In the genomic region with DNA sequence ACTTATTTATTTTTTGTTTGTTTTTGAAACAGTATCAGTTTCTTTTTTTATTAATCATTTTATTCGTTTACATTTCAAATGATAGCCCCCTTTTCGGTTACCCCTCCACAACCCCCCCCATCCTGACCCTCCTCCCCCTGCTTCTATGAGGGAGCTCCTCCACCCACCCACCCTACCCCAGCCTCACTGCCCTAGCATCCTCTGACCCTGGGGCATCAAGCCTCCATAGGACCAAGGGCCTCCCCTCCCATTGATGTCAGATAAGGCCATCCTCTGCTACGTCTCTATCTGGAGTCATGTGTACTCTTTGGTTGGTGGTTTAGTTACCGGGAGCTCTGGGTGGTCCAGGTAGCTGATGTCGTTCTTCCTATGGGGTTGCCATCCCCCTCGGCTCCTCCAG, we compare ENCODE assay signal across 16 mouse cellular contexts.
"Had no signal": no experiment of that assay in that cellular context is flagged by ENCODE, and none has a peak within 500 bp of the region (broad histone marks: within the 10 kb centered on the region; RNA-seq: fewer than 3 reads in every experiment).

No protein-coding gene starts in this region.

- H3K27me3 ChIP-seq: liver, embryonic 15.5 days; megakaryocyte, embryonic 14.5 days; neural tube, embryonic 12.5 days had no signal

- H3K9ac ChIP-seq: liver, embryonic 15.5 days; liver, postnatal 0 days; lung, embryonic 14.5 days; midbrain, embryonic 13.5 days; midbrain, embryonic 15.5 days; neural tube, embryonic 12.5 days had no signal

- H3K4me2 ChIP-seq: liver, embryonic 15.5 days; lung, embryonic 14.5 days; midbrain, embryonic 11.5 days; midbrain, embryonic 13.5 days; midbrain, embryonic 15.5 days; neural tube, embryonic 12.5 days had no signal

- H3K27ac ChIP-seq: liver, embryonic 15.5 days; macrophage; midbrain, embryonic 13.5 days; midbrain, embryonic 15.5 days; neural tube, embryonic 12.5 days had no signal

- H3K4me1 ChIP-seq: liver, embryonic 15.5 days; midbrain, embryonic 13.5 days; neural tube, embryonic 12.5 days had no signal

- H3K9me3 ChIP-seq: liver, embryonic 15.5 days; midbrain, embryonic 13.5 days; midbrain, embryonic 15.5 days; neural tube, embryonic 12.5 days had no signal

- ATAC-seq: liver, postnatal 0 days; lung, postnatal 0 days; midbrain, embryonic 13.5 days; midbrain, embryonic 15.5 days had no signal

- H3K4me3 ChIP-seq: liver, embryonic 15.5 days; megakaryocyte, embryonic 14.5 days; midbrain, embryonic 13.5 days; midbrain, embryonic 15.5 days; neural tube, embryonic 12.5 days had no signal

- DNase-seq: liver, postnatal 0 days; lung, postnatal 14 days; lung, postnatal 36 days; right cerebral cortex, postnatal 14 days; thymus, adult 18-20 months; thymus, postnatal 14 days; thymus, postnatal 36 days had no signal

- H3K36me3 ChIP-seq: liver, embryonic 15.5 days; midbrain, embryonic 13.5 days; midbrain, embryonic 15.5 days; neural tube, embryonic 12.5 days had no signal
